Mouse (Mus musculus): Measurements from ENCODE around the gene Zfp609.

DNA sequence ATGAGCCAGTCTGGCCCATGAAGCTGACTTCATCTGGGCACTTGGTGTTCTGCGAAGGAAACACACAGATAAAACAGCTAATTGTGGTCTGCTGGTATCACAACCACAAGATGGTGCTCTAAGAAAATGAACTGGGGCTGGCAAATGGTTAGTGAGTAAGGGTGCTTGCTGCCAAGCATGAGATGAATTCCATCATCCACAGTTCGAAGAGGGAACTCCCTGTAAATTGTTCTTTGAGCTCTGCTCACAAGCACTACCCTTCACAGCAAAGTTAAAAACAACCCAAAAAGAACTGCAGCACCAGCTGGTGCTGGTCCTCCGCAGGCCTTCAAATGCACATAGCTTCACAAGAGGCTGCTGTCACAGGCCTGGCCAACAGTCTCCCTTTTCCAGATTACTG is 131.7 kb downstream of the Zfp609 start:
- TF ChIP-seq POLR2A (IDR thresholded peaks at IDR 0.05; ENCODE audit: low read depth, low read length) (no peak), CTCF (IDR thresholded peaks at IDR 0.05; ENCODE audit: extremely low read depth, insufficient read length, insufficient replicate concordance, low read depth, low read length) (no peak)
